Mouse (Mus musculus) heart, embryonic 12.5 days (tissue): Measurements from ENCODE around the gene Lsm14a. TPM values are rescaled to one million over a fixed set of nuclear protein-coding genes. Genes with fewer than 3 reads are reported as not detected.

Experiments used
- ATAC-seq: fragments of 200-750 bp; cut with Nextera tagmentation; 2 replicates; pipeline ENCODE4 v1.8.0; 2017; ENCODE audit warnings: moderate TSS enrichment, moderate library complexity; ENCODE audit not compliant: insufficient number of reproducible peaks, low FRiP score
- H3K27ac ChIP-seq: fragments of 300-500 bp; sonication (generic); 2 replicates; pipeline ENCODE4 v1.5.1; 2016; ENCODE audit warnings: mild to moderate bottlenecking, moderate library complexity; ENCODE audit not compliant: poor library complexity, severe bottlenecking
- H3K27me3 ChIP-seq: fragments of 300-500 bp; sonication (generic); replicated peaks from 2 replicates; pipeline ENCODE4 v1.6.1; 2016; ENCODE audit warnings: mild to moderate bottlenecking, moderate library complexity
- H3K36me3 ChIP-seq: fragments of 300-500 bp; sonication (generic); 2 replicates; pipeline ENCODE4 v1.6.1; 2016; ENCODE audit warnings: mild to moderate bottlenecking, moderate library complexity
- H3K4me1 ChIP-seq: fragments of 300-500 bp; sonication (generic); replicated peaks from 2 replicates; pipeline ENCODE4 v1.6.1; 2016; ENCODE audit warnings: mild to moderate bottlenecking
- H3K4me2 ChIP-seq: fragments of 300-500 bp; sonication (generic); 2 replicates; pipeline ENCODE4 v1.6.1; 2016; ENCODE audit warnings: mild to moderate bottlenecking, moderate library complexity
- H3K4me3 ChIP-seq: fragments of 300-500 bp; sonication (generic); 2 replicates; pipeline ENCODE4 v1.5.1; 2016; ENCODE audit warnings: mild to moderate bottlenecking
- H3K9ac ChIP-seq: fragments of 300-500 bp; sonication (generic); 2 replicates; pipeline ENCODE4 v1.6.1; 2016; ENCODE audit warnings: mild to moderate bottlenecking, moderate library complexity
- H3K9me3 ChIP-seq: fragments of 300-500 bp; sonication (generic); replicated peaks from 2 replicates; pipeline ENCODE4 v1.6.1; 2016; ENCODE audit warnings: mild to moderate bottlenecking, moderate library complexity
- WGBS: fragments of 180-500 bp; shearing (Covaris S2); methylation state at CpG from one replicate; pipeline ENCODE4 v1.1.7; 2016; 5-methylcytosine and 5-hydroxymethylcytosine counted together
- polyA plus RNA-seq: library from polyadenylated mRNA; unstranded; fragments of >200 nt; fragmentation: Nextera tagmentation; extraction: Ambion mirVana; gene quantifications from 2 replicates; pipeline ENCODE4 v1.2.1, GENCODE M21; 2016

The Lsm14a gene
- polyA plus RNA-seq, 1 experiment from 2014 or later, result 80.3 TPM

GRCm38 (mm10) chr7:34392335-34392734 is 780 bp downstream of the Lsm14a start:
- no peaks in the 10 kb centered on the region for H3K9me3 ChIP-seq
- no peaks in the 10 kb centered on the region for H3K36me3 ChIP-seq
- H3K27ac ChIP-seq, result no peak overlapping the region
- peaks cover 17% of the 10 kb centered on the region for H3K4me1 ChIP-seq
- no peaks in the 10 kb centered on the region for H3K27me3 ChIP-seq
- H3K9ac ChIP-seq, result no peak overlapping the region
- ATAC-seq, result no peak
- WGBS, result 67% methylated on average over 4 of the region's 4 CpGs
- no peak overlapping the region for H3K4me3 ChIP-seq
- no peak overlapping the region for H3K4me2 ChIP-seq

GRCm38 (mm10) chr7:34391711-34392110 is 1.4 kb downstream of the Lsm14a start:
- Histone ChIP-seq H3K4me1 (peaks cover 24% of the 10 kb centered on the region), H3K9ac (no peak overlapping the region), H3K4me3 (no peak overlapping the region), H3K9me3 (no peaks in the 10 kb centered on the region), H3K27me3 (no peaks in the 10 kb centered on the region), H3K36me3 (no peaks in the 10 kb centered on the region), H3K27ac (no peak overlapping the region), H3K4me2 (no peak overlapping the region)
- ATAC-seq, result no peak
- 75% methylated on average over 4 of the region's 4 CpGs for WGBS

GRCm38 (mm10) chr7:34390834-34391155 is 2.3 kb downstream of the Lsm14a start:
- H3K9me3 ChIP-seq, result no peaks in the 10 kb centered on the region
- peak overlapping the region; percentile 37; the same call in 1 of the 2 replicates for H3K9ac ChIP-seq
- H3K4me2 ChIP-seq, result peak overlapping the region; percentile 91
- no peak for ATAC-seq
- peaks cover 25% of the 10 kb centered on the region for H3K4me1 ChIP-seq
- no peak overlapping the region for H3K27ac ChIP-seq
- peak overlapping the region; percentile 75; the same call in 1 of the 2 replicates for H3K4me3 ChIP-seq
- H3K36me3 ChIP-seq, result no peaks in the 10 kb centered on the region
- no peaks in the 10 kb centered on the region for H3K27me3 ChIP-seq
- WGBS, result 65% methylated on average over 7 of the region's 7 CpGs

- 8% methylated on average over 18 of the region's 18 CpGs for WGBS
These were observed 2.8 kb downstream of the Lsm14a start for GRCm38 (mm10) chr7:34390111-34390833.

GRCm38 (mm10) chr7:34389277-34390085 is 3.6 kb downstream of the Lsm14a start:
- H3K4me3 ChIP-seq, result peak overlapping the region; percentile 75
- H3K27me3 ChIP-seq, result no peaks in the 10 kb centered on the region
- peak overlapping the region; percentile 96 for H3K9ac ChIP-seq
- under 1% methylated on average over 100 of the region's 100 CpGs for WGBS
- H3K9me3 ChIP-seq, result no peaks in the 10 kb centered on the region
- peak overlapping the region; percentile 98 for H3K27ac ChIP-seq
- ATAC-seq, result peak; percentile 95
- H3K4me1 ChIP-seq, result peaks cover 28% of the 10 kb centered on the region
- peak overlapping the region; percentile 91 for H3K4me2 ChIP-seq
- H3K36me3 ChIP-seq, result no peaks in the 10 kb centered on the region

More at GRCm38 (mm10) chr7:34390111-34390833, 2.8 kb downstream of the Lsm14a start:
- Histone ChIP-seq H3K9me3 (no peaks in the 10 kb centered on the region), H3K9ac (peak overlapping the region; percentile 96), H3K4me2 (peak overlapping the region; percentile 91), H3K4me1 (peaks cover 27% of the 10 kb centered on the region), H3K27ac (peak overlapping the region; percentile 98), H3K4me3 (peak overlapping the region; percentile 75), H3K27me3 (no peaks in the 10 kb centered on the region), H3K36me3 (no peaks in the 10 kb centered on the region)
- no peak for ATAC-seq

GRCm38 (mm10) chr7:34388445-34389276 is 4.5 kb downstream of the Lsm14a start:
- WGBS, result under 1% methylated on average over 64 of the region's 64 CpGs

GRCm38 (mm10) chr7:34387784-34388444 is 5.2 kb downstream of the Lsm14a start:
- WGBS, result 2% methylated on average over 5 of the region's 5 CpGs
- ATAC-seq, result no peak
- no peak overlapping the region for H3K27ac ChIP-seq

More at GRCm38 (mm10) chr7:34388445-34389276, 4.5 kb downstream of the Lsm14a start:
- H3K9ac ChIP-seq, result peak overlapping the region; percentile 96
- H3K4me1 ChIP-seq, result peaks cover 36% of the 10 kb centered on the region
- H3K4me2 ChIP-seq, result peak overlapping the region; percentile 91
- H3K36me3 ChIP-seq, result peaks cover 2% of the 10 kb centered on the region; the same call in 1 of the 2 replicates
- no peaks in the 10 kb centered on the region for H3K9me3 ChIP-seq
- peak; percentile 65 for ATAC-seq
- peak overlapping the region; percentile 98 for H3K27ac ChIP-seq
- peak overlapping the region; percentile 75 for H3K4me3 ChIP-seq
- H3K27me3 ChIP-seq, result no peaks in the 10 kb centered on the region

GRCm38 (mm10) chr7:34382803-34383202 is 10.3 kb downstream of the Lsm14a start:
- H3K9ac ChIP-seq, result no peak overlapping the region
- H3K27ac ChIP-seq, result no peak overlapping the region
- WGBS, result 33% methylated on average over 1 of the region's 1 CpGs
- H3K27me3 ChIP-seq, result no peaks in the 10 kb centered on the region
- H3K36me3 ChIP-seq, result peaks cover 4% of the 10 kb centered on the region; the same call in 1 of the 2 replicates
- no peak overlapping the region for H3K4me2 ChIP-seq
- no peaks in the 10 kb centered on the region for H3K9me3 ChIP-seq
- ATAC-seq, result no peak
- H3K4me1 ChIP-seq, result peaks cover 57% of the 10 kb centered on the region
- no peak overlapping the region for H3K4me3 ChIP-seq

More at GRCm38 (mm10) chr7:34387784-34388444, 5.2 kb downstream of the Lsm14a start:
- Histone ChIP-seq H3K27me3 (no peaks in the 10 kb centered on the region), H3K4me3 (peak overlapping the region; percentile 75), H3K36me3 (peaks cover 4% of the 10 kb centered on the region; the same call in 1 of the 2 replicates), H3K4me1 (peaks cover 40% of the 10 kb centered on the region), H3K4me2 (peak overlapping the region; percentile 91), H3K9me3 (no peaks in the 10 kb centered on the region), H3K9ac (peak overlapping the region; percentile 96)

- H3K4me1 ChIP-seq, result peaks cover 46% of the 10 kb centered on the region
These were observed 11.4 kb downstream of the Lsm14a start for GRCm38 (mm10) chr7:34381733-34382132.

GRCm38 (mm10) chr7:34380311-34380710 is 12.8 kb downstream of the Lsm14a start:
- no peaks in the 10 kb centered on the region for H3K9me3 ChIP-seq
- 89% methylated on average over 3 of the region's 3 CpGs for WGBS
- no peak overlapping the region for H3K4me2 ChIP-seq
- no peak overlapping the region for H3K9ac ChIP-seq
- H3K4me3 ChIP-seq, result no peak overlapping the region
- ATAC-seq, result no peak
- H3K4me1 ChIP-seq, result peaks cover 40% of the 10 kb centered on the region
- no peaks in the 10 kb centered on the region for H3K27me3 ChIP-seq
- no peak overlapping the region for H3K27ac ChIP-seq
- peaks cover 8% of the 10 kb centered on the region for H3K36me3 ChIP-seq

More at GRCm38 (mm10) chr7:34381733-34382132, 11.4 kb downstream of the Lsm14a start:
- no peaks in the 10 kb centered on the region for H3K9me3 ChIP-seq
- H3K27ac ChIP-seq, result no peak overlapping the region
- H3K36me3 ChIP-seq, result peaks cover 5% of the 10 kb centered on the region
- H3K4me2 ChIP-seq, result no peak overlapping the region
- 79% methylated on average over 5 of the region's 5 CpGs for WGBS
- H3K9ac ChIP-seq, result no peak overlapping the region
- no peak overlapping the region for H3K4me3 ChIP-seq
- no peaks in the 10 kb centered on the region for H3K27me3 ChIP-seq
- ATAC-seq, result no peak
